Mouse (Mus musculus): ENCODE measurements around the gene Ptprs. TPM values are rescaled to one million over a fixed set of nuclear protein-coding genes. Genes with fewer than 3 reads are reported as not detected.

The Ptprs gene
- polyA plus RNA-seq, 1 experiment from 2014 or later: 156 TPM

Other genes with a start within 250 kb of the Ptprs start
- 12.8 and 14.4 TPM in 2 replicates for gene Fem1a, start 219.7 kb downstream of the Ptprs start, polyA plus RNA-seq (2014; fragmentation: Nextera tagmentation; extraction: Ambion mirVana)
- 2.1 and 2.7 TPM in 2 replicates for gene Ticam1, start 199.7 kb downstream of the Ptprs start, polyA plus RNA-seq (2014; fragmentation: Nextera tagmentation; extraction: Ambion mirVana)
- 25.0 and 26.2 TPM in 2 replicates for gene Plin3, start 183.6 kb downstream of the Ptprs start, polyA plus RNA-seq (2014; fragmentation: Nextera tagmentation; extraction: Ambion mirVana)
- gene Arrdc5, start 176.2 kb downstream of the Ptprs start, polyA plus RNA-seq (2014; fragmentation: Nextera tagmentation; extraction: Ambion mirVana): not detected in 2 replicates
- gene Uhrf1, start 173.2 kb downstream of the Ptprs start, polyA plus RNA-seq (2014; fragmentation: Nextera tagmentation; extraction: Ambion mirVana): 77.7 and 95.9 TPM in 2 replicates
- gene Kdm4b, start 150.4 kb downstream of the Ptprs start, polyA plus RNA-seq (2014; fragmentation: Nextera tagmentation; extraction: Ambion mirVana): 33.7 and 39.0 TPM in 2 replicates
- gene Znrf4, start 35.9 kb upstream of the Ptprs start, polyA plus RNA-seq (2014; fragmentation: Nextera tagmentation; extraction: Ambion mirVana): not detected in 2 replicates
- 1.0 and 1.1 TPM in 2 replicates for gene Gm20219, start 77.9 kb upstream of the Ptprs start, polyA plus RNA-seq (2014; fragmentation: Nextera tagmentation; extraction: Ambion mirVana)
- 47.6 and 56.1 TPM in 2 replicates for gene Safb2, start 108.1 kb upstream of the Ptprs start, polyA plus RNA-seq (2014; fragmentation: Nextera tagmentation; extraction: Ambion mirVana)
- 93.7 and 105 TPM in 2 replicates for gene Safb, start 108.3 kb upstream of the Ptprs start, polyA plus RNA-seq (2014; fragmentation: Nextera tagmentation; extraction: Ambion mirVana)
- gene 2410015M20Rik, start 133.3 kb upstream of the Ptprs start, polyA plus RNA-seq (2014; fragmentation: Nextera tagmentation; extraction: Ambion mirVana): 184 and 192 TPM in 2 replicates
- 1,258 and 1,259 TPM in 2 replicates for gene Rpl36, start 136.9 kb upstream of the Ptprs start, polyA plus RNA-seq (2014; fragmentation: Nextera tagmentation; extraction: Ambion mirVana)
- gene Lonp1, start 150.4 kb upstream of the Ptprs start, polyA plus RNA-seq (2014; fragmentation: Nextera tagmentation; extraction: Ambion mirVana): 43.7 and 45.4 TPM in 2 replicates
- 0.56 and 0.86 TPM in 2 replicates for gene Catsperd, start 151.7 kb upstream of the Ptprs start, polyA plus RNA-seq (2014; fragmentation: Nextera tagmentation; extraction: Ambion mirVana)
- gene Ranbp3, start 196.8 kb upstream of the Ptprs start, polyA plus RNA-seq (2014; fragmentation: Nextera tagmentation; extraction: Ambion mirVana): 94.2 and 104 TPM in 2 replicates
- 363 and 381 TPM in 2 replicates for gene Ndufa11, start 241.3 kb upstream of the Ptprs start, polyA plus RNA-seq (2014; fragmentation: Nextera tagmentation; extraction: Ambion mirVana)
- 15.6 and 18.1 TPM in 2 replicates for gene Vmac, start 241.5 kb upstream of the Ptprs start, polyA plus RNA-seq (2014; fragmentation: Nextera tagmentation; extraction: Ambion mirVana)